Mouse (Mus musculus) midbrain, embryonic 13.5 days (tissue): Measurements from ENCODE around the gene Olfr768. TPM values are rescaled to one million over a fixed set of nuclear protein-coding genes. Genes with fewer than 3 reads are reported as not detected.
"Not testable (repeated sequence)": the region's sequence is repeated elsewhere in the genome, so short reads cannot be mapped to it uniquely, and the experiment has no call there.

ENCODE experiments used
- ATAC-seq: fragments of 200-750 bp; cut with Nextera tagmentation; 2 replicates; pipeline ENCODE4 v1.8.0; 2017; ENCODE audit warnings: mild to moderate bottlenecking, moderate TSS enrichment, moderate library complexity
- H3K27ac ChIP-seq: fragments of 300-500 bp; sonication (generic); 2 replicates; pipeline ENCODE4 v1.5.1; 2015; ENCODE audit warnings: inconsistent platforms, mild to moderate bottlenecking, moderate library complexity
- H3K27me3 ChIP-seq: fragments of 300-500 bp; sonication (generic); 2 replicates; pipeline ENCODE4 v1.6.1; 2015; ENCODE audit warnings: mild to moderate bottlenecking, inconsistent platforms
- H3K36me3 ChIP-seq: fragments of 300-500 bp; sonication (generic); 2 replicates; pipeline ENCODE4 v1.6.1; 2015; ENCODE audit warnings: mild to moderate bottlenecking, inconsistent platforms
- H3K4me1 ChIP-seq: fragments of 300-500 bp; sonication (generic); replicated peaks from 2 replicates; pipeline ENCODE4 v1.6.1; 2015; ENCODE audit warnings: inconsistent platforms
- H3K4me2 ChIP-seq: fragments of 300-500 bp; sonication (generic); replicated peaks from 2 replicates; pipeline ENCODE4 v1.6.1; 2015; ENCODE audit warnings: moderate library complexity, mild to moderate bottlenecking, inconsistent platforms
- H3K4me3 ChIP-seq: fragments of 300-500 bp; sonication (generic); replicated peaks from 2 replicates; pipeline ENCODE4 v1.5.1; 2015; ENCODE audit warnings: mild to moderate bottlenecking, inconsistent platforms
- H3K9ac ChIP-seq: fragments of 300-500 bp; sonication (generic); replicated peaks from 2 replicates; pipeline ENCODE4 v1.6.1; 2015; ENCODE audit warnings: mild to moderate bottlenecking, inconsistent platforms
- H3K9me3 ChIP-seq: fragments of 300-500 bp; sonication (generic); 2 replicates; pipeline ENCODE4 v1.6.1; 2016; ENCODE audit warnings: mild to moderate bottlenecking, inconsistent platforms
- WGBS: fragments of 180-500 bp; shearing (Covaris S2); methylation state at CpG from one replicate; pipeline ENCODE4 v1.1.7; 2015; 5-methylcytosine and 5-hydroxymethylcytosine counted together
- polyA plus RNA-seq: library from polyadenylated mRNA; unstranded; fragments of >200 nt; fragmentation: Nextera tagmentation; extraction: Ambion mirVana; gene quantifications from 2 replicates; pipeline ENCODE4 v1.2.1, GENCODE M21; 2015

Gene Olfr768
- not detected in 2 replicates for polyA plus RNA-seq

DNA sequence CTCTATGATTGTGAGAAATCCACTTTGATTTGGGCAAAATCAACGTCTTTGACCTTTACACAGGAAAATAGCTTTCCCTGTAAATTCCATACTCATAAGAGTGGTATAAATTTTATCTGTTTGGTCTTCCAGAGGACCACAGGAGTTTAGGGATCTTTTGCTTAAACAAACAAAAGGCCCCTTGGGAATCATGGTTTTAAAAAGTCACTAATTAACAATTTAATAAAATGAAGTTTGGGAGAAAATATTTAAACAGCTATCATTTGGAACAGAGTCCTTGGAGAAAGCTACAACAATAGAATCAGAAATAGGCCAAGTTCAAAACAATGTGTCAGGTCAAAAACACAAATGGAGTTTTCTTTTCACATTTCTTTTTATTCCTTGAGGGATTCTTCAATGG is at the start of gene Olfr768:
Gene Olfr768 (minus strand): TSS at position 101 of the 400 bp plus-strand sequence.
- Histone ChIP-seq H3K4me3 (no peak within 1 kb of the TSS), H3K27ac (no peak within 1 kb of the TSS), H3K9me3 (no peaks in the 10 kb centered on the region), H3K4me2 (no peak within 1 kb of the TSS), H3K4me1 (no peaks in the 10 kb centered on the region), H3K27me3 (no peaks in the 10 kb centered on the region), H3K36me3 (no peaks in the 10 kb centered on the region), H3K9ac (no peak within 1 kb of the TSS)
- ATAC-seq, result no peak
- WGBS, result 90% methylated on average over 1 of the region's 1 CpGs

DNA sequence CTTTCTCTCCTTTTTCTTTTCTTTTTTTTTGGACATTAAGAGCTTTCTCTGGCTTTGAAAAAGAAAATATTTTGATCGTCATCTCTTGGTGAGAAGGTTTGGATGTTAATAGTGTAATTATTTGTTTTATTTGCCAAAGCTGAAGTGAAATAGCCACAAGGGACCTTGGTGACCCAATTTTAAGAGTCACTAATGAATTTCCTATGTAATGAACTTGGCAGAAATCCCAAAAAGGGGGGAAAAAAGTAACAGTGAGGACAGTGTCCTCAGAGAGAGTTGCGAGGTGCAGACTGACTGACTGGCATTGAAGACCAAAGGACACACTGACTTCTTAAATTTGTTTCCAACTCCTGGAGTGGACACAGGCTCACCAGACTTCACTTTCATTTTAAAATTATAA is 39.7 kb upstream of the Olfr768 start, which contains the start of gene Olfr770:
Gene Olfr770 (minus strand): TSS at position 101 of the 400 bp plus-strand sequence.
- no peaks in the 10 kb centered on the region for H3K27me3 ChIP-seq
- H3K4me2 ChIP-seq, result no peak within 1 kb of the TSS
- no peak within 1 kb of the TSS for H3K4me3 ChIP-seq
- no peak within 1 kb of the TSS for H3K9ac ChIP-seq
- H3K36me3 ChIP-seq, result no peaks in the 10 kb centered on the region
- H3K4me1 ChIP-seq, result no peaks in the 10 kb centered on the region
- H3K9me3 ChIP-seq, result no peaks in the 10 kb centered on the region
- 88% methylated on average over 2 of the region's 2 CpGs for WGBS
- no peak within 1 kb of the TSS for H3K27ac ChIP-seq
- ATAC-seq, result no peak

DNA sequence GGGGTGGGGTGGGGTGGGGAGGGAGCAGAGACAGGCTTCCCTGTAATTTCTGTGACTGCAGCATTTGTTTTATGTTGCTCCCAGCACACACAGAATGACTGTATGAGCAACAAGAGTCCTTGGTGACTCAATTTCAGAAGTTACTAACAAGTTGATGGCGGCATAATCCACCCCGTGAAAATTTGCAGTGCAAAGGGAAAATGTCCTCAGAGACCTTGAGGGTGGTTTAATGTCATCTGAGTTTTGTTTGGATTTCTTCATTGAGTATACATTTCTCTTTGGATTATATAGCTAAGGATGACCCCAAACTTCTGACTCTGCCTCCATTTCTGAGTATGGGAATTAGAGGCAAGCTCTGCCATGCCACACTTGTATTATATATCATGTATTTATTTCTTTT is 18.6 kb upstream of the Olfr768 start, which contains the start of gene Olfr769:
Gene Olfr769 (minus strand): TSS at position 101 of the 400 bp plus-strand sequence.
- H3K36me3 ChIP-seq, result no peaks in the 10 kb centered on the region

GRCm38 (mm10) chr10:129115146-129115545 is 16.0 kb upstream of the Olfr768 start:
- H3K4me2 ChIP-seq, result no peak overlapping the region
- WGBS, result 92% methylated on average over 3 of the region's 3 CpGs
- no peaks in the 10 kb centered on the region for H3K4me1 ChIP-seq
- no peak for ATAC-seq
- H3K36me3 ChIP-seq, result no peaks in the 10 kb centered on the region
- H3K27ac ChIP-seq, result no peak overlapping the region
- no peak overlapping the region for H3K9ac ChIP-seq
- H3K27me3 ChIP-seq, result no peaks in the 10 kb centered on the region
- no peak overlapping the region for H3K4me3 ChIP-seq
- no peaks in the 10 kb centered on the region for H3K9me3 ChIP-seq

More for the DNA sequence above, 18.6 kb upstream of the Olfr768 start, which contains the start of gene Olfr769:
- H3K4me2 ChIP-seq, result no peak within 1 kb of the TSS
- no peak within 1 kb of the TSS for H3K9ac ChIP-seq
- H3K27me3 ChIP-seq, result no peaks in the 10 kb centered on the region
- no peak for ATAC-seq
- no peak within 1 kb of the TSS for H3K4me3 ChIP-seq
- H3K4me1 ChIP-seq, result no peaks in the 10 kb centered on the region
- 86% methylated on average over 2 of the region's 2 CpGs for WGBS
- H3K9me3 ChIP-seq, result no peaks in the 10 kb centered on the region
- no peak within 1 kb of the TSS for H3K27ac ChIP-seq

DNA sequence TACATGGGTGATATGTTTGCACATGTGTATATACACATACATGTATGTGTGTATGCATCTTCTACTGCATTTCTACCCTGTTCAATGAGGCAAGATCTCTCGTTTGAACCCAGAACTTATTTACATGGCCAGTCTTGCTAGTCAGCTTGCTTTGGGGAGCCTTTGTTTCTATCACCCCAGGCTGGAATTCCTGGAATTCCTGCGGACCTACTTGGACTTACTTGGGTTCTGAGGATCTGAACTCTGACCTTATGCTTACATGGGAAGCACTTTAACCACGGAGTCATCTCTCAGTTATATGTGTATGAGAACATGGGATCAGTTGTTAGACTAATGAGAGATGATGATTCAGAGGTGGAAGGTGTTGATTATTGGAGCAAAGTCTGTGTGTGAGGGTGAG is 2.1 kb upstream of the Olfr768 start:
- ATAC-seq, result no peak
- 43% methylated on average over 3 of the region's 3 CpGs for WGBS
- H3K4me1 ChIP-seq, result no peaks in the 10 kb centered on the region
- H3K27ac ChIP-seq, result no peak overlapping the region
- no peak overlapping the region for H3K9ac ChIP-seq
- no peaks in the 10 kb centered on the region for H3K9me3 ChIP-seq
- H3K4me2 ChIP-seq, result no peak overlapping the region
- H3K27me3 ChIP-seq, result no peaks in the 10 kb centered on the region
- H3K36me3 ChIP-seq, result no peaks in the 10 kb centered on the region
- no peak overlapping the region for H3K4me3 ChIP-seq

DNA sequence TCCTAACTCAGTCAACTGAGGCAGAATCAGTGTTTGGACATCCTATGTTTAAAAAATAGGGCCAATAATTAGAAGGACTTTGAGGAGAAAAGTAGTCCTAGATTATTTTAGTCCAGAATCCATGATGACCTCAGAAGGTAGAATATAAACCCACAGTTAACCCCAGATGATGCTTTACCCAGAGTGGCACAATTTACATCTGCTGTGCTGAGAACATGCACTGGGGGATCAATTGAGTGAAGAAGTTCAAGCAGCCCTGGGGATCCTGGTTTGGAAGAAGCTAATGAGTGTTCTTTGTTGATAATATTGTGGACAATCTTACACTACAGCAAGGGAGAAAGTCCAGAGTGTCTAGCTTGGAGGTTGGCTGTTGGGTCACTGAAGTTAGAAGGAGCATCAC is 16.4 kb downstream of the Olfr768 start, which contains the start of gene Olfr767:
Gene Olfr767 (minus strand): TSS at position 101 of the 400 bp plus-strand sequence.
- ATAC-seq, H3K27me3 ChIP-seq: not testable (repeated sequence)

GRCm38 (mm10) chr10:129068877-129069276 is 30.3 kb downstream of the Olfr768 start, which contains the start of gene Olfr766-ps1:
Gene Olfr766-ps1, minus strand, starts transcription at chr10:129068977.
- no peaks in the 10 kb centered on the region for H3K36me3 ChIP-seq
- no peaks in the 10 kb centered on the region for H3K27me3 ChIP-seq
- H3K27ac ChIP-seq, result no peak within 1 kb of the TSS
- no peak within 1 kb of the TSS for H3K4me2 ChIP-seq
- no peak within 1 kb of the TSS for H3K4me3 ChIP-seq
- H3K4me1 ChIP-seq, result no peaks in the 10 kb centered on the region
- no peak for ATAC-seq
- 92% methylated on average over 2 of the region's 2 CpGs for WGBS
- no peaks in the 10 kb centered on the region for H3K9me3 ChIP-seq
- no peak within 1 kb of the TSS for H3K9ac ChIP-seq

More for the DNA sequence above, 16.4 kb downstream of the Olfr768 start, which contains the start of gene Olfr767:
- H3K4me2 ChIP-seq, H3K9me3 ChIP-seq, H3K4me3 ChIP-seq, H3K27ac ChIP-seq, H3K36me3 ChIP-seq, H3K9ac ChIP-seq, H3K4me1 ChIP-seq: not testable (repeated sequence)

- not testable (repeated sequence) for ATAC-seq, H3K9me3 ChIP-seq, H3K36me3 ChIP-seq, H3K4me1 ChIP-seq, H3K4me3 ChIP-seq, H3K27ac ChIP-seq, H3K9ac ChIP-seq, H3K4me2 ChIP-seq, H3K27me3 ChIP-seq
Measured at GRCm38 (mm10) chr10:129049898-129050297, 49.3 kb downstream of the Olfr768 start, which contains the start of gene Olfr765. Gene Olfr765, minus strand, starts transcription at chr10:129049998.

Other genes with a start within 250 kb of the Olfr768 start
- 11.2 and 11.7 TPM in 2 replicates for gene Gdf11, start 207.7 kb downstream of the Olfr768 start, polyA plus RNA-seq
- 127 and 141 TPM in 2 replicates for gene Cd63, start 198.4 kb downstream of the Olfr768 start, polyA plus RNA-seq
- gene Rdh5, start 176.5 kb downstream of the Olfr768 start, polyA plus RNA-seq, result 14.8 and 20.9 TPM in 2 replicates
- gene Bloc1s1, start 175.3 kb downstream of the Olfr768 start, polyA plus RNA-seq, result 266 and 289 TPM in 2 replicates
- 1.7 and 2.5 TPM in 2 replicates for gene Itga7, start 165.6 kb downstream of the Olfr768 start, polyA plus RNA-seq
- not detected in 2 replicates for gene Mettl7b, start 138.4 kb downstream of the Olfr768 start, polyA plus RNA-seq
- not detected in 2 replicates for gene Olfr9, start 109.9 kb downstream of the Olfr768 start, polyA plus RNA-seq
- gene Olfr763, start 88.6 kb downstream of the Olfr768 start, polyA plus RNA-seq, result not detected in 2 replicates
- not detected in 2 replicates for gene Olfr764-ps1, start 59.5 kb downstream of the Olfr768 start, polyA plus RNA-seq
- gene Olfr765, start 49.4 kb downstream of the Olfr768 start, polyA plus RNA-seq, result not detected in 2 replicates
- gene Olfr766-ps1, start 30.4 kb downstream of the Olfr768 start, polyA plus RNA-seq, result not detected in 2 replicates
- not detected in 2 replicates for gene Olfr767, start 16.5 kb downstream of the Olfr768 start, polyA plus RNA-seq
- gene Olfr769, start 18.5 kb upstream of the Olfr768 start, polyA plus RNA-seq, result not detected in 2 replicates
- not detected in 2 replicates for gene Olfr770, start 39.6 kb upstream of the Olfr768 start, polyA plus RNA-seq
- gene Olfr771, start 65.4 kb upstream of the Olfr768 start, polyA plus RNA-seq, result not detected in 2 replicates
- gene Olfr772, start 78.5 kb upstream of the Olfr768 start, polyA plus RNA-seq, result not detected in 2 replicates
- gene Olfr773, start 88.0 kb upstream of the Olfr768 start, polyA plus RNA-seq, result not detected in 2 replicates
- not detected in 2 replicates for gene Olfr774, start 136.8 kb upstream of the Olfr768 start, polyA plus RNA-seq
- not detected in 2 replicates for gene Olfr775, start 149.0 kb upstream of the Olfr768 start, polyA plus RNA-seq
- gene Olfr776, start 159.8 kb upstream of the Olfr768 start, polyA plus RNA-seq, result not detected in 2 replicates
- not detected in 2 replicates for gene Olfr777, start 172.1 kb upstream of the Olfr768 start, polyA plus RNA-seq
- not detected in 2 replicates for gene Olfr780, start 218.7 kb upstream of the Olfr768 start, polyA plus RNA-seq
- not detected in 2 replicates for gene Olfr781, start 229.5 kb upstream of the Olfr768 start, polyA plus RNA-seq
- gene Olfr782, start 249.5 kb upstream of the Olfr768 start, polyA plus RNA-seq, result not detected in 2 replicates